Mouse (Mus musculus) bone marrow, adult 2 months (tissue): ENCODE results near the gene Ssh2.

Source experiments
- CTCF ChIP-seq: fragments of 200-500 bp; IDR thresholded peaks from 2 replicates; pipeline ENCODE4 v1.5.1; 2011; ENCODE audit warnings: low read length, control low read depth; ENCODE audit not compliant: control insufficient read depth, insufficient read depth
- POLR2A ChIP-seq: fragments of 200-500 bp; IDR thresholded peaks from 2 replicates; pipeline ENCODE4 v1.6.1; 2011; ENCODE audit warnings: low read depth, mild to moderate bottlenecking, control low read depth, low read length, borderline replicate concordance; ENCODE audit not compliant: control insufficient read depth

DNA sequence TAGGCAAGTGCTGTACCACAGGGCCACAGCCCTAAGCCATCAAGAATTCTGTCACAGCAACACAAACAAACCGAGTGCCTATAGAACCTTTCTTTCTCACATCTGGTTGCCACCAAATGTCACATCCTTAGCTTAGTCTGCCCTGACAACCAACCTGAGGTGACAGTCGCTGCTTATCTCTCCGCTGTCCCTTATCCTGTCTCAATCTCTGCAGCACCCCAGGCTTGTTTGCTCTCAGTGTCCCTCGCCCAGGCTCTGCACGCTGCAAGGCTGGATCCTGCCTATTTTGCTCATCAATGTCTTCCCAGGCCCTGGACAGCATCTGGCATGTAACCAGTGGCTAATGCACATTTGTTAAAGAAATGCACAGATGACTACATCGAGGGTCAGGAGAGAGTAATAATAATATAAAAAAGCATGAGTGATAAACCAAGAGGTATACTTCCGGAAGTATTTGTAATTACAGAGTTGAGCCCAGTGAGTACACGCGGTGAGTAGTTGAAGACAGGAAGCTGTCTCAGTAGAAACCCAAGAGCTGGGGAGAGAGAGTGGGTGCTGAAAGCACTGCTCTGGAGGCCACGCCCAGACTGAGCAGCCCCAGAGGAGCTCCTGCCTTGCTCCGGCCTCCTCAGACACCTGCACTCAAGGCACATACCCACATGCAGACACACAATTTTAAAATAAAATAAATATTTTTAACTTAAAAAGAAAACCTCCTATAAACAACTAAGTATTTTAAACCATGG lies 267.6 kb downstream of the Ssh2 start:
- no peak for TF ChIP-seq CTCF
- TF ChIP-seq POLR2A = no peak
